In genomic region chr5:13127121-13127520, GRCm38 (mm10) we compare ENCODE assay signal across 17 mouse cellular contexts. TPM values are rescaled to one million over a fixed set of nuclear protein-coding genes. Genes with fewer than 3 reads are reported as not detected.
DNase-seq lines count a peak whose midpoint lies in the region; ATAC-seq and TF ChIP-seq lines count a peak whose summit lies in the region.
"Had no signal": no experiment of that assay in that cellular context is flagged by ENCODE, and none has a peak within 500 bp of the region (broad histone marks: within the 10 kb centered on the region; RNA-seq: fewer than 3 reads in every experiment).

No protein-coding gene starts in this region.

- CTCF ChIA-PET in Patski (lab: Charles Lee): no interaction called here

- no peak for ATAC-seq in intestine, postnatal 0 days
- no peak for ATAC-seq in intestine, embryonic 15.5 days
- ATAC-seq in Patski: no peak
- no peak for ATAC-seq in embryonic facial prominence, embryonic 13.5 days (ENCODE audit: insufficient number of reproducible peaks, insufficient read depth, low FRiP score, low TSS enrichment, low read depth)
- ATAC-seq in limb, embryonic 15.5 days (ENCODE audit: insufficient number of reproducible peaks, low FRiP score, low TSS enrichment, low read depth): no peak
- ATAC-seq in liver, postnatal 0 days: no peak

- in situ Hi-C loops in Patski (cut with MboI; ENCODE audit: low pct_unique_long_range_greater_than_20kb): no loop called here

- H3K9ac ChIP-seq in intestine, postnatal 0 days (ENCODE audit: low read depth, low read length): no peak overlapping the region
- H3K9ac ChIP-seq in intestine, embryonic 15.5 days: no peak overlapping the region
- H3K9ac ChIP-seq in embryonic facial prominence, embryonic 13.5 days: no peak overlapping the region
- H3K9ac ChIP-seq in limb, embryonic 15.5 days: no peak overlapping the region
- no peak overlapping the region for H3K9ac ChIP-seq in liver, postnatal 0 days (replicated peaks)
- H3K9ac ChIP-seq: heart, embryonic 13.5 days; hindbrain, embryonic 12.5 days; kidney, embryonic 15.5 days had no signal

- 86% methylated on average over 3 of the region's 3 CpGs for WGBS in intestine, postnatal 0 days
- 79% methylated on average over 3 of the region's 3 CpGs for WGBS in intestine, embryonic 15.5 days
- 46% methylated on average over 3 of the region's 3 CpGs for WGBS in embryonic facial prominence, embryonic 13.5 days
- 27% methylated on average over 3 of the region's 3 CpGs for WGBS in limb, embryonic 15.5 days
- WGBS in liver, postnatal 0 days (ENCODE audit: insufficient replicate concordance): 79% methylated on average over 3 of the region's 3 CpGs

- peak; percentile 18; the same call in 1 of the 2 replicates for TF ChIP-seq CTCF in intestine, postnatal 0 days (IDR thresholded peaks at IDR 0.05; ENCODE audit: low read depth)
- TF ChIP-seq CTCF in Patski (IDR thresholded peaks at IDR 0.05): peak; percentile 12
- no peak for TF ChIP-seq CTCF in liver, postnatal 0 days (IDR thresholded peaks at IDR 0.05; ENCODE audit: low read depth)

- no peaks in the 10 kb centered on the region for H3K36me3 ChIP-seq in intestine, postnatal 0 days (ENCODE audit: control insufficient read depth, insufficient read depth)
- H3K36me3 ChIP-seq in intestine, embryonic 15.5 days: no peaks in the 10 kb centered on the region
- no peaks in the 10 kb centered on the region for H3K36me3 ChIP-seq in embryonic facial prominence, embryonic 13.5 days
- H3K36me3 ChIP-seq in limb, embryonic 15.5 days: no peaks in the 10 kb centered on the region
- H3K36me3 ChIP-seq in liver, postnatal 0 days (replicated peaks; ENCODE audit: insufficient read depth, low read length): no peaks in the 10 kb centered on the region
- H3K36me3 ChIP-seq: heart, embryonic 13.5 days; hindbrain, embryonic 12.5 days; kidney, embryonic 15.5 days had no signal

- no peak for DNase-seq in Patski (ENCODE audit: low read depth, low spot score)
- DNase-seq in liver, postnatal 0 days: no peak
- DNase-seq in layer of hippocampus, adult 18-20 months (ENCODE audit: low spot score in 2 of 2): no peak
- no peak for DNase-seq in natural killer cell, adult 2 months (ENCODE audit: low spot score in 2 of 2)
- DNase-seq: cerebellum, postnatal 10 days; right cerebral cortex, postnatal 4 days; thymus, adult 2 months had no signal

- no peaks in the 10 kb centered on the region for H3K27me3 ChIP-seq in intestine, postnatal 0 days (replicated peaks; ENCODE audit: control insufficient read depth, insufficient read depth, low read length)
- no peaks in the 10 kb centered on the region for H3K27me3 ChIP-seq in intestine, embryonic 15.5 days (replicated peaks)
- no peaks in the 10 kb centered on the region for H3K27me3 ChIP-seq in Patski
- H3K27me3 ChIP-seq in embryonic facial prominence, embryonic 13.5 days: no peaks in the 10 kb centered on the region
- no peaks in the 10 kb centered on the region for H3K27me3 ChIP-seq in limb, embryonic 15.5 days
- no peaks in the 10 kb centered on the region for H3K27me3 ChIP-seq in liver, postnatal 0 days (ENCODE audit: insufficient read depth, low read length)
- H3K27me3 ChIP-seq: heart, embryonic 13.5 days; hindbrain, embryonic 12.5 days; kidney, embryonic 15.5 days had no signal

- no peak for TF ChIP-seq EP300 in liver, postnatal 0 days (IDR thresholded peaks at IDR 0.05; ENCODE audit: low read depth)

- no peak overlapping the region for H3K4me3 ChIP-seq in intestine, postnatal 0 days (ENCODE audit: low read depth, low read length)
- H3K4me3 ChIP-seq in intestine, embryonic 15.5 days (replicated peaks): no peak overlapping the region
- peak overlapping the region; percentile 44 for H3K4me3 ChIP-seq in embryonic facial prominence, embryonic 13.5 days
- H3K4me3 ChIP-seq in limb, embryonic 15.5 days: peak overlapping the region; percentile 24
- no peak overlapping the region for H3K4me3 ChIP-seq in liver, postnatal 0 days (ENCODE audit: low read depth, low read length)
- H3K4me3 ChIP-seq: erythroblast, embryonic 14.5 days; heart, embryonic 13.5 days; hindbrain, embryonic 12.5 days; kidney, embryonic 15.5 days; myocyte had no signal

- POLR2A ChIA-PET in Patski (lab: Charles Lee): no interaction called here

- H3K9me3 ChIP-seq in intestine, postnatal 0 days (ENCODE audit: control insufficient read depth): no peaks in the 10 kb centered on the region
- H3K9me3 ChIP-seq in intestine, embryonic 15.5 days: no peaks in the 10 kb centered on the region
- no peaks in the 10 kb centered on the region for H3K9me3 ChIP-seq in embryonic facial prominence, embryonic 13.5 days
- no peaks in the 10 kb centered on the region for H3K9me3 ChIP-seq in limb, embryonic 15.5 days
- no peaks in the 10 kb centered on the region for H3K9me3 ChIP-seq in liver, postnatal 0 days (ENCODE audit: low read length)
- H3K9me3 ChIP-seq: heart, embryonic 13.5 days; hindbrain, embryonic 12.5 days; kidney, embryonic 15.5 days had no signal

- no peak overlapping the region for H3K4me2 ChIP-seq in intestine, postnatal 0 days (replicated peaks; ENCODE audit: low read depth)
- H3K4me2 ChIP-seq in intestine, embryonic 15.5 days (replicated peaks): no peak overlapping the region
- peak overlapping the region; percentile 60 for H3K4me2 ChIP-seq in embryonic facial prominence, embryonic 13.5 days
- peak overlapping the region; percentile 22; the same call in 1 of the 2 replicates for H3K4me2 ChIP-seq in limb, embryonic 15.5 days
- no peak overlapping the region for H3K4me2 ChIP-seq in liver, postnatal 0 days (ENCODE audit: low read depth, low read length)
- H3K4me2 ChIP-seq: heart, embryonic 13.5 days; hindbrain, embryonic 12.5 days; kidney, embryonic 15.5 days had no signal

- H3K27ac ChIP-seq in intestine, postnatal 0 days (ENCODE audit: low read depth, low read length): no peak overlapping the region
- H3K27ac ChIP-seq in intestine, embryonic 15.5 days: no peak overlapping the region
- H3K27ac ChIP-seq in embryonic facial prominence, embryonic 13.5 days: peak overlapping the region; percentile 28; the same call in 1 of the 2 replicates
- no peak overlapping the region for H3K27ac ChIP-seq in limb, embryonic 15.5 days
- no peak overlapping the region for H3K27ac ChIP-seq in liver, postnatal 0 days (ENCODE audit: low read depth)
- H3K27ac ChIP-seq: heart, embryonic 13.5 days; hindbrain, embryonic 12.5 days; kidney, embryonic 15.5 days had no signal

- no peaks in the 10 kb centered on the region for H3K4me1 ChIP-seq in intestine, postnatal 0 days (replicated peaks; ENCODE audit: control insufficient read depth, insufficient read depth, low read length)
- no peaks in the 10 kb centered on the region for H3K4me1 ChIP-seq in intestine, embryonic 15.5 days (replicated peaks)
- peaks cover 6% of the 10 kb centered on the region; the same call in 1 of the 2 replicates for H3K4me1 ChIP-seq in embryonic facial prominence, embryonic 13.5 days
- peaks cover 8% of the 10 kb centered on the region; the same call in 1 of the 2 replicates for H3K4me1 ChIP-seq in limb, embryonic 15.5 days
- no peaks in the 10 kb centered on the region for H3K4me1 ChIP-seq in liver, postnatal 0 days (ENCODE audit: insufficient read depth)
- H3K4me1 ChIP-seq: heart, embryonic 13.5 days had no signal

RNA-seq across cellular contexts. Expression of gene Sema3a, which starts 1.9 kb away (rescaled TPM):
- 3.4 and 3.6 TPM in 2 replicates for polyA plus RNA-seq in intestine, postnatal 0 days (2015; fragmentation: Nextera tagmentation; extraction: Ambion mirVana)
- 11.9 and 15.5 TPM in 2 replicates for polyA plus RNA-seq in intestine, embryonic 15.5 days (2015; fragmentation: Nextera tagmentation; extraction: Ambion mirVana)
- polyA plus RNA-seq in Patski (2021): 7.5 TPM
- 61.9 and 62.4 TPM in 2 replicates for polyA plus RNA-seq in embryonic facial prominence, embryonic 13.5 days (2015; fragmentation: Nextera tagmentation; extraction: Ambion mirVana)
- polyA plus RNA-seq in limb, embryonic 15.5 days (2015; fragmentation: Nextera tagmentation; extraction: Ambion mirVana): 32.9 and 44.2 TPM in 2 replicates
- 0.46 and 0.58 TPM in 2 replicates for polyA plus RNA-seq in liver, postnatal 0 days (2015; fragmentation: Nextera tagmentation; extraction: Ambion mirVana)
- total RNA-seq in layer of hippocampus, adult 18-20 months (2021): 1 to 10 TPM; 2.1 TPM
- total RNA-seq: megakaryocyte-erythroid progenitor cell, adult 5-6 weeks had no signal

Comparison
In these comparisons a context has a peak if more than half of its experiments do, and no peak if none do; other contexts are left out.
1. H3K4me2 ChIP-seq: peak in embryonic facial prominence, embryonic 13.5 days (single experiment) and limb, embryonic 15.5 days (single experiment); none in intestine, postnatal 0 days (single experiment), intestine, embryonic 15.5 days (single experiment) and liver, postnatal 0 days (single experiment).
2. H3K4me3 ChIP-seq: peak in embryonic facial prominence, embryonic 13.5 days (single experiment) and limb, embryonic 15.5 days (single experiment); none in intestine, postnatal 0 days (single experiment), intestine, embryonic 15.5 days (single experiment) and liver, postnatal 0 days (single experiment).